Mouse (Mus musculus) hindbrain, embryonic 16.5 days (tissue): ENCODE results near the gene Mmp23. TPM values are rescaled to one million over a fixed set of nuclear protein-coding genes. Genes with fewer than 3 reads are reported as not detected.
A peak's percentile ranks its signal among the peaks of the same experiment; 100 is the strongest.

Experiments used
- ATAC-seq: fragments of 200-750 bp; cut with Nextera tagmentation; 2 replicates; pipeline ENCODE4 v1.8.0; 2017; ENCODE audit warnings: moderate TSS enrichment, moderate library complexity
- H3K27ac ChIP-seq: fragments of 300-500 bp; sonication (generic); 2 replicates; pipeline ENCODE4 v1.5.1; 2014; ENCODE audit warnings: low read depth, mild to moderate bottlenecking, control low read depth, low read length, moderate library complexity
- H3K27me3 ChIP-seq: fragments of 300-500 bp; sonication (generic); replicated peaks from 2 replicates; pipeline ENCODE4 v1.6.1; 2014; ENCODE audit warnings: low read length; ENCODE audit not compliant: control insufficient read depth, insufficient read depth
- H3K36me3 ChIP-seq: fragments of 300-500 bp; sonication (generic); 2 replicates; pipeline ENCODE4 v1.6.1; 2014; ENCODE audit warnings: mild to moderate bottlenecking, low read length, moderate library complexity, mixed read lengths; ENCODE audit not compliant: control insufficient read depth, insufficient read depth
- H3K4me1 ChIP-seq: fragments of 300-500 bp; sonication (generic); 2 replicates; pipeline ENCODE4 v1.6.1; 2014; ENCODE audit warnings: low read depth, low read length; ENCODE audit not compliant: control insufficient read depth, insufficient read depth
- H3K4me2 ChIP-seq: fragments of 300-500 bp; sonication (generic); 2 replicates; pipeline ENCODE4 v1.6.1; 2014; ENCODE audit warnings: mild to moderate bottlenecking, low read length, control low read depth, moderate library complexity
- H3K4me3 ChIP-seq: fragments of 300-500 bp; sonication (generic); 2 replicates; pipeline ENCODE4 v1.5.1; 2014; ENCODE audit warnings: mild to moderate bottlenecking, low read length, control low read depth, moderate library complexity
- H3K9ac ChIP-seq: fragments of 300-500 bp; sonication (generic); 2 replicates; pipeline ENCODE4 v1.6.1; 2014; ENCODE audit warnings: low read depth, mild to moderate bottlenecking, control low read depth, low read length, moderate library complexity
- H3K9me3 ChIP-seq: fragments of 300-500 bp; sonication (generic); 2 replicates; pipeline ENCODE4 v1.6.1; 2014; ENCODE audit warnings: mild to moderate bottlenecking, low read length, moderate library complexity; ENCODE audit not compliant: control insufficient read depth
- WGBS: fragments of 180-500 bp; shearing (Covaris S2); extraction: QIAGEN DNeasy Blood & Tissue Kit; methylation state at CpG from one replicate; pipeline ENCODE4 v1.1.7; 2014; 5-methylcytosine and 5-hydroxymethylcytosine counted together
- polyA plus RNA-seq: library from polyadenylated mRNA; unstranded; fragments of >200 nt; fragmentation: Nextera tagmentation; extraction: Ambion mirVana; gene quantifications from 2 replicates; pipeline ENCODE4 v1.2.1, GENCODE M21; 2015

Gene Mmp23
- 2.9 and 5.3 TPM in 2 replicates for polyA plus RNA-seq

GRCm38 (mm10) chr4:155653086-155653450 is at the start of gene Mmp23:
Gene Mmp23 (minus strand): TSS chr4:155653384.
- no peak within 1 kb of the TSS for H3K27ac ChIP-seq
- H3K4me3 ChIP-seq: peak within 1 kb of the TSS; percentile 36
- H3K4me1 ChIP-seq: peaks cover 27% of the 10 kb centered on the region
- H3K9ac ChIP-seq: peak within 1 kb of the TSS; percentile 56
- peak; percentile 43 for ATAC-seq
- peak within 1 kb of the TSS; percentile 72 for H3K4me2 ChIP-seq
- peaks cover 45% of the 10 kb centered on the region for H3K36me3 ChIP-seq
- WGBS: 0% methylated on average over 33 of the region's 33 CpGs
- H3K27me3 ChIP-seq: peaks cover 56% of the 10 kb centered on the region
- no peaks in the 10 kb centered on the region for H3K9me3 ChIP-seq

GRCm38 (mm10) chr4:155700425-155700824 is 47.2 kb upstream of the Mmp23 start:
- Histone ChIP-seq H3K9me3 (no peaks in the 10 kb centered on the region), H3K4me2 (no peak overlapping the region), H3K4me1 (peaks cover 18% of the 10 kb centered on the region), H3K4me3 (no peak overlapping the region), H3K27me3 (no peaks in the 10 kb centered on the region), H3K9ac (no peak overlapping the region), H3K27ac (no peak overlapping the region), H3K36me3 (no peaks in the 10 kb centered on the region)
- no peak for ATAC-seq

GRCm38 (mm10) chr4:155696261-155697255 is 43.4 kb upstream of the Mmp23 start:
- Histone ChIP-seq H3K36me3 (no peaks in the 10 kb centered on the region), H3K9ac (peak overlapping the region; percentile 95; the same call in 1 of the 2 replicates), H3K4me2 (peak overlapping the region; percentile 84), H3K27me3 (no peaks in the 10 kb centered on the region), H3K27ac (no peak overlapping the region), H3K4me1 (peaks cover 25% of the 10 kb centered on the region), H3K9me3 (no peaks in the 10 kb centered on the region), H3K4me3 (peak overlapping the region; percentile 78)
- ATAC-seq: no peak
- whole genome bisulfite sequencing: 75% methylated on average over 16 of the region's 16 CpGs

GRCm38 (mm10) chr4:155695531-155696062 is 42.4 kb upstream of the Mmp23 start:
- Histone ChIP-seq H3K4me2 (peak overlapping the region; percentile 84), H3K4me3 (peak overlapping the region; percentile 78), H3K4me1 (peaks cover 25% of the 10 kb centered on the region), H3K9me3 (no peaks in the 10 kb centered on the region), H3K27ac (no peak overlapping the region; the same call in 1 of the 2 replicates), H3K36me3 (no peaks in the 10 kb centered on the region), H3K9ac (peak overlapping the region; percentile 95), H3K27me3 (no peaks in the 10 kb centered on the region)
- 74% methylated on average over 4 of the region's 4 CpGs for WGBS
- no peak for ATAC-seq

GRCm38 (mm10) chr4:155694482-155695401 is 41.6 kb upstream of the Mmp23 start:
- peak overlapping the region; percentile 78 for H3K4me3 ChIP-seq
- WGBS: under 1% methylated on average over 78 of the region's 92 CpGs
- H3K36me3 ChIP-seq: no peaks in the 10 kb centered on the region
- no peaks in the 10 kb centered on the region for H3K9me3 ChIP-seq
- H3K4me2 ChIP-seq: peak overlapping the region; percentile 84
- peaks cover 25% of the 10 kb centered on the region for H3K4me1 ChIP-seq
- H3K27me3 ChIP-seq: no peaks in the 10 kb centered on the region
- ATAC-seq: peak; percentile 88
- peak overlapping the region; percentile 96 for H3K27ac ChIP-seq
- peak overlapping the region; percentile 95 for H3K9ac ChIP-seq

GRCm38 (mm10) chr4:155694111-155694481 is 40.9 kb upstream of the Mmp23 start, which contains the start of gene Fndc10:
Gene Fndc10 (plus strand): TSS chr4:155694342.
- peaks cover 25% of the 10 kb centered on the region for H3K4me1 ChIP-seq
- ATAC-seq: peak; percentile 89
- peak within 1 kb of the TSS; percentile 84 for H3K4me2 ChIP-seq
- no peaks in the 10 kb centered on the region for H3K36me3 ChIP-seq
- H3K27ac ChIP-seq: peak within 1 kb of the TSS; percentile 96
- no peaks in the 10 kb centered on the region for H3K9me3 ChIP-seq
- under 1% methylated on average over 41 of the region's 47 CpGs for WGBS
- peak within 1 kb of the TSS; percentile 95 for H3K9ac ChIP-seq
- H3K4me3 ChIP-seq: peak within 1 kb of the TSS; percentile 78
- H3K27me3 ChIP-seq: no peaks in the 10 kb centered on the region

GRCm38 (mm10) chr4:155692421-155692820 is 39.2 kb upstream of the Mmp23 start:
- 100% methylated on average over 3 of the region's 3 CpGs for WGBS

DNA sequence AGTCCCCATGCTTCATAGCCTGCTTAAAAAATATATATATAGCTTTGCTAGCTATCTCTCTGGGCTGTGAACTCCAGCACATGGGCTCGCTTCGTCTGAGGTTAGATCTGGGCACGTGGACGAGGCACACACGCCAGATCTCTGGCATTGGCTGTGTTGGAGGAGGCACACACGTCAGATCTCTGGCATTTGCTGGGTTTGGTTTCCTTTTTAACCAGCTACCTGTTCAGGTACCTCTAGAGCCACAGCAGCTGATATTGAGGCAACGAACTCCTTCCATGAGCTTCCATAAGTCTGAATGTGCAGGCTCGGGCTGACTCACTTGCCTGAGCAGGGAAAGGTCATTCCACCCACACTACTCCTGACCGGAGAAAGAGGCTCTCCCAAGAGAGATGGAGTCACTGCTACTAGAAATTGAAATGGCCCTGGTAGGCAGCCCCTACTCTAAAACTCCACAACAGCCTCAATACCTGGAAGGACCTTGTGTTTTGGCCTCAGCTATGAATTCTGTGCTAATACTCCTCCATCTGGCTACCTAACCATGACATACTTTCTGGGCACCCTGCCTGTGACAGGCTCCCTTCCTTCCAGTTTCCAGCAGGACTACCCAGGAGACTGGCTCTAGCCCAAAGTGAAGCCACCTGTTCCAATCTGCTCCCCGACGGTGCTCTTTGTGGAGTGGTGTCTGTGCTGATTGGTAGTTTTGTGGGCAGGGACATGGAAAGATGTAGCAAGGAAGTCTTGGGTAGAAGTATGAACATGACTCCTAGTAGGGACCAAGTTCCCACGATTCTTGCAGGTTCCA is 37.6 kb upstream of the Mmp23 start:
- 84% methylated on average over 12 of the region's 12 CpGs for WGBS
- H3K4me1 ChIP-seq: peaks cover 13% of the 10 kb centered on the region
- H3K9me3 ChIP-seq: no peaks in the 10 kb centered on the region
- H3K36me3 ChIP-seq: no peaks in the 10 kb centered on the region
- ATAC-seq: no peak
- H3K9ac ChIP-seq: no peak overlapping the region
- H3K4me2 ChIP-seq: no peak overlapping the region
- H3K27me3 ChIP-seq: no peaks in the 10 kb centered on the region
- no peak overlapping the region for H3K27ac ChIP-seq
- H3K4me3 ChIP-seq: no peak overlapping the region

More at GRCm38 (mm10) chr4:155692421-155692820, 39.2 kb upstream of the Mmp23 start:
- Histone ChIP-seq H3K9ac (no peak overlapping the region), H3K36me3 (no peaks in the 10 kb centered on the region), H3K27me3 (no peaks in the 10 kb centered on the region), H3K9me3 (no peaks in the 10 kb centered on the region), H3K27ac (no peak overlapping the region), H3K4me2 (no peak overlapping the region), H3K4me3 (no peak overlapping the region), H3K4me1 (peaks cover 25% of the 10 kb centered on the region)
- no peak for ATAC-seq
